Mouse (Mus musculus) limb, embryonic 10.5 days (tissue): ENCODE data around the gene Asb17. TPM values are rescaled to one million over a fixed set of nuclear protein-coding genes. Genes with fewer than 3 reads are reported as not detected.

Source experiments
- DNase-seq: peaks from one replicate; pipeline ENCODE4 v3.0.0-alpha.2; 2017; ENCODE audit warnings: low spot score
- H3K27ac ChIP-seq: fragments of 300-500 bp; sonication (generic); 2 replicates; pipeline ENCODE4 v1.5.1; 2016; ENCODE audit warnings: mild to moderate bottlenecking
- H3K27me3 ChIP-seq: fragments of 300-500 bp; sonication (generic); 2 replicates; pipeline ENCODE4 v1.6.1; 2016; ENCODE audit warnings: low read depth, mild to moderate bottlenecking; ENCODE audit not compliant: poor library complexity, severe bottlenecking
- H3K36me3 ChIP-seq: fragments of 300-500 bp; sonication (generic); 2 replicates; pipeline ENCODE4 v1.6.1; 2016; ENCODE audit warnings: mild to moderate bottlenecking, moderate library complexity
- H3K4me1 ChIP-seq: fragments of 300-500 bp; sonication (generic); 2 replicates; pipeline ENCODE4 v1.6.1; 2016
- H3K4me3 ChIP-seq: fragments of 300-500 bp; sonication (generic); 2 replicates; pipeline ENCODE4 v1.5.1; 2016; ENCODE audit warnings: mild to moderate bottlenecking, moderate library complexity
- H3K9me3 ChIP-seq: fragments of 300-500 bp; sonication (generic); replicated peaks from 2 replicates; pipeline ENCODE4 v1.6.1; 2016; ENCODE audit warnings: mild to moderate bottlenecking
- WGBS: fragments of 180-500 bp; shearing (Covaris S2); methylation state at CpG from one replicate; pipeline ENCODE4 v1.1.7; 2016; 5-methylcytosine and 5-hydroxymethylcytosine counted together
- polyA plus RNA-seq: library from polyadenylated mRNA; unstranded; fragments of >200 nt; fragmentation: Nextera tagmentation; extraction: Ambion mirVana; gene quantifications from 2 replicates; pipeline ENCODE4 v1.2.1, GENCODE M21; 2016

Gene Asb17
- polyA plus RNA-seq, 1 experiment from 2014 or later, result 0.31 TPM

DNA sequence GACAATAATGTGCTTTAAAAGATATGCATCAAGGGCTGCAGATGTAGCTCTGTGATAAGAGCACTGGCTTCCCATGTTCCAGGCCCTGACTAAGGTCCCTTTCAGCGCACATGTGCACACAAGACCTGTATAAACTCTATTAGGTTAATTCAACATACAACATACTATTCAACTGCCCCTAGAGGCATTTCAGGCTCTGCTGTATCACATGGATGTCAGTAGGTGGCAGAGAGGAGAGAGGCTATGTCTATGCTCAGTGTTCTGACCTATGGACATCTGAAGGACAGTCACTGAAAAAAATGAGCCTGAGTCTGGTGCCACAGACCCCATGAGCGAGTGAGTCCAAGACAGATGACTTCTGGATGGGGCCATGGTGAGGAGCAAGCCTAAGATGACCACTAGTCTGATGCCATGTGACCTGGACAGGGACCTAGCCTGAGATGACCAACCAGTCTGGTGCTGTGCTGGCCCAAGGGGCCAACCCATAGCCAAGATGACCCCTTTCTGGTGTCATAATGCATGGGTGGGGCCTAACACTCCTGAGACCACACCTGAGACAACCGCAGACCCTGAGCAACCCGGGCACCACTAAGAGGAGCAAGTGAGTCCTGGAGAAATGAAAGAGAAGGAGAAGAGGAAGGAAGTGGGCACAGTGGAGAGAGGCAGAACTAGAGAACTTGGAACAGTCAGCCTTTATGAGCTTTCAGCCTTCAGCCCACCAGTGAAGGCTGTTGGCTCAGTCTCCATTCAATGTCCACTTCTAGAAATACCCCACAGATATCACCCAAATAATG lies 20.8 kb downstream of the Asb17 start:
- H3K27me3 ChIP-seq, result no peaks in the 10 kb centered on the region
- no peak for DNase-seq
- WGBS, result 90% methylated on average over 4 of the region's 4 CpGs

DNA sequence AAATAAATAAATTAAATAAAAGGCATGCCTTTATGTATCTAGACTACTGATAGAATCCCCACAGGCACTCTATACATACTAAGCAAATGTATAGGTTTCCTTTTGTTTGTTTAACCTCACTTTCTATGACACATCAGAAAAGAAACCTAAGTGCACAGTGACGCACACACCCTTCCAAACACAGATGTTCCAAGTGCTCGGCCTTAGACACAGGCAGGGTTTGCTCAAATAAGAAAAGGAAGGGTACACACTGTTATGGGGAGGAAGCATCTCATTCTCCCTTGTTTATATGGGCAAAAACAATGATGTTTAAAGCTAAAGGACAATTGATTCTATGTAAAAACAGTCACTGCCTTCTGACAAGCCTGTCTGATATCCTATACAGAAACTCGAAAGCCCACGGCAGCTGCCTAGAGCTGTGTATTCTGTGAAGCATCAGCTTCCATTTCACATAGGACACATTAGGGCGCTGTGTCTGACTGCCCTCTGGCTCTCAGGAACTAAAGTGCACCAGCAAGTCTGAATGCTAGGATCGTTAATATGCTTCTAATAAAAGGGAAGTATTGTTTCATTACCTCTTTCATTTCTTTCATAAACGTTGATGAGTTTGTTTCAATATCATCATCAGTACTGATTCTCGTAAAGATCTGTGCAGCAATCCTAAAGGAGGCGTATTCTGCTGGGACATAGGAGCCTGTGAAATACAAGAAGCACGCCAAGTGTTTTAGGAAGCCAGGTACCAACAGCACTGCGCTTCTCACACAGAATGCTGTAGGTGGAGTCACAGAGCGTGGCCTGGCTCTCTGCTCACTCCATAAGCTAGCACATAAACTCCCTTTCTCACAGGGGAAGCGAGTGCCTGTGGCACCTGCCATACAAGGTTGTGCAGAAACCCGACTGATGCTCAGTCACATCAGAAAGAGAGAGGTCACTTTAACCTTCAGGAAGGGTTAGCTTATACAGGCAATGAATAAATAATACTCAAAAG lies 23.4 kb downstream of the Asb17 start:
- H3K36me3 ChIP-seq, result no peaks in the 10 kb centered on the region
- no peaks in the 10 kb centered on the region for H3K27me3 ChIP-seq
- no peak for DNase-seq
- H3K27ac ChIP-seq, result no peak overlapping the region
- H3K9me3 ChIP-seq, result no peaks in the 10 kb centered on the region
- WGBS, result 78% methylated on average over 14 of the region's 14 CpGs
- H3K4me1 ChIP-seq, result no peaks in the 10 kb centered on the region
- no peak overlapping the region for H3K4me3 ChIP-seq

More for the DNA sequence above, 20.8 kb downstream of the Asb17 start:
- no peak overlapping the region for H3K4me3 ChIP-seq
- H3K36me3 ChIP-seq, result no peaks in the 10 kb centered on the region
- no peaks in the 10 kb centered on the region for H3K9me3 ChIP-seq
- H3K4me1 ChIP-seq, result no peaks in the 10 kb centered on the region
- H3K27ac ChIP-seq, result no peak overlapping the region

DNA sequence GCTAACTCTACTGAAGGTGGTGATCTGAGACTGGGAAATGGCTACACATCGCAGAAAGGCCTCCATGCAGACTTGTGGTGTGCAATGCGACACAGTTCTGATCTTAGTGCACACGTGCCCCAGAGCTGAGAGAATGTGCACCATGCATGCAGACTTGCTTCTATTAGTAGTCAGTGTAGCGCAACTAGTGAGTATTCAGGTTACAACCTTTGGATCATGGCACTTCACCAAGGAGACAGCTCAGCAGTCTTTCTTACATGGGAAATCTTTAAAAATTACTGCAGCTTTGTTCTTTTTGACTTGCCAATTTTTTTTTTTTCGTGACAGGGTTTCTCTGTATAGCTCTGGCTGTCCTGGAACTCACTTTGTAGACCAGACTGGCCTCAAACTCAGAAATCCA lies 27.4 kb downstream of the Asb17 start:
- Histone ChIP-seq H3K27me3 (no peaks in the 10 kb centered on the region), H3K4me3 (no peak overlapping the region), H3K36me3 (no peaks in the 10 kb centered on the region), H3K9me3 (no peaks in the 10 kb centered on the region), H3K27ac (no peak overlapping the region), H3K4me1 (no peaks in the 10 kb centered on the region)
- 84% methylated on average over 5 of the region's 5 CpGs for WGBS
- no peak for DNase-seq

DNA sequence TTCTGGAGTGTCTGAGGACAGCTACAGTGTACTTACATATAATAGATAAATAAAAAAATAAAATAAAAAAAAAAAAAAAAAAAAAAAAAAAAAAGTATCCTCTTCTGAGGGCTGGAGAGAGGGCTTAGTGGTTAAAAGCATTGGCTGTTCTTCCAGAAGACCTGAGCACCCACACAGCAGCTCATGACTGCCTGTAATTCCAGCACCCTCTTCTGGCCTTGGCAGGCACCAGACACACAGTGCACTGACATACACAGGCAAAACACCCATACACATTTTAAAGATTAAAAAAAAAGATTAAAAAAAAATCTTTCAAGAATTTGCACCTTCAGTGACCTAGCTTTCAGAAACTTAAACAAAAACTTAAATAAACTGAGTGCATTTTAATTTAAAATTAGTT lies 42.3 kb downstream of the Asb17 start:
- 0 out of 2 replicates have a peak, but pooled peaks cover 4% of the 10 kb centered on the region for H3K4me1 ChIP-seq
- H3K9me3 ChIP-seq, result no peaks in the 10 kb centered on the region
- no peaks in the 10 kb centered on the region for H3K27me3 ChIP-seq
- no peak for DNase-seq
- no peak overlapping the region for H3K27ac ChIP-seq
- no peak overlapping the region for H3K4me3 ChIP-seq
- H3K36me3 ChIP-seq, result no peaks in the 10 kb centered on the region

DNA sequence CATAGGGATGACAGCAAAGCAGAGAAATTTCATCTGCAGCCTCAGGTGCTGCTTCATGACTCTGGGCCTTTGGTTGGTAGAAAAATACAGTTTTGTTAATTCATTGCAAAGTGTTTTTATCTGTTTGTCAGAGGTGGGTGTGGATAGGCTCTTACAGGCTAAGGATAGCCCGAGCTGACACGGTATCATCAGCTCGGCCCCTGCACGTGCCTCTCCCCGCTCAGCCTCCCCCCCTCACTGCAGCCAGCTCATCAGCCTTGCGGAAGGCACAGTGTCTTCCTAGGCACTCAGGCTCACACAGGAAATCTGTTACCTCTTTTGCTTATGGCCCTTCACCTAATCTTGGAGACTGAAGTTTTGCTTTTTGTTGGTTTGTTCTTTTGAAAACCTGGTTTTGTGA lies 44.1 kb downstream of the Asb17 start:
- 71% methylated on average over 6 of the region's 6 CpGs for WGBS
- Histone ChIP-seq H3K9me3 (no peaks in the 10 kb centered on the region), H3K27ac (no peak overlapping the region), H3K4me1 (0 out of 2 replicates have a peak, but pooled peaks cover 4% of the 10 kb centered on the region), H3K36me3 (no peaks in the 10 kb centered on the region), H3K27me3 (no peaks in the 10 kb centered on the region), H3K4me3 (no peak overlapping the region)
- no peak for DNase-seq

DNA sequence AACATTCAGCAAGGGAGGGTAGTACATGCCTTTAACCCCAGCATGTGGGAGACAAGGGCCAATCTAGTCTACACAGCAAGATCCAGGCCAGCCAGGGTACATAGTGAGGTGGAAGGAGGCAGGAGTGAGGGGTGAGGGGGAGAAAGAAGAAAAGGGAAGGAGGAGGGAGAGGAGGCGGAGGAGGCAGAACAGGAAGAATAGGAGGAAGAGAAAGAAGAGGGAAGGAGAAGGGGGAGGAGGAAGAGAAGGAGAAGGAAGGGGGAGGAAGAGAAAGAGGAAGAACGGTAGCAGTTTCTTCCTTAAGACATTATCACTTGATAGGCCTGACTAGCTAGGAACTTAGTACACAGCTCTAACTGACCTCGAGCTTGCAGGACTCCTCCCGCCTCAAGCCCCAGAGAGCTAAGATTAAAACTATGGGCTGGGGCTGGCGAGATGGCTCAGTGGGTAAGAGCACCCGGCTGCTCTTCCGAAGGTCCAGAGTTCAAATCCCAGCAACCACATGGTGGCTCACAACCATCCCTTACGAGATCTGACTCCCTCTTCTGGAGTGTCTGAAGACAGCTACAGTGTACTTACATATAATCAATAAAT lies 45.3 kb downstream of the Asb17 start:
- no peak overlapping the region for H3K27ac ChIP-seq
- WGBS, result 82% methylated on average over 7 of the region's 8 CpGs
- no peak overlapping the region for H3K4me3 ChIP-seq
- H3K36me3 ChIP-seq, result no peaks in the 10 kb centered on the region
- DNase-seq, result no peak
- 0 out of 2 replicates have a peak, but pooled peaks cover 4% of the 10 kb centered on the region for H3K4me1 ChIP-seq
- no peaks in the 10 kb centered on the region for H3K9me3 ChIP-seq
- H3K27me3 ChIP-seq, result no peaks in the 10 kb centered on the region

DNA sequence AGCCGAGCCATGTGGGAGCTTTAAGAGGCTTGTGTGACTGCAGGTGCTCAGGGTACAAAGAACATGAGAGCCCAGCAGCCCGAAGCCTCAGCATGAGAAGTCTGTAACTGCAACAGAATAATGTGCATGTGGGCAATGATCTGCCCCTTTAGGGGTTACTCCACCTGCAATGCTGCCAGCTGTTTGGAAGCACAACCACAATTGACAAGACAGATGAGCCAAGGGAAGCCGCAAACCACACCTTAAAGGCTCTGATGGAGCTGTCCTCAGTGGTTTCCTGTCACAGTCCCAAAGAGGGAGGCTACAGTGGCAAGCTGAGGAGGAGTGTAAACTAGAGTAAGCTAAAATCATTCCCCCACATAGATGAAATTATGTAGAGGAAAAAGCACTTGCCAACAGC lies 51.4 kb downstream of the Asb17 start:
- H3K4me3 ChIP-seq, result no peak overlapping the region
- H3K4me1 ChIP-seq, result no peaks in the 10 kb centered on the region
- 79% methylated on average over 3 of the region's 3 CpGs for WGBS
- no peak for DNase-seq
- no peaks in the 10 kb centered on the region for H3K9me3 ChIP-seq
- H3K36me3 ChIP-seq, result no peaks in the 10 kb centered on the region
- H3K27me3 ChIP-seq, result no peaks in the 10 kb centered on the region
- H3K27ac ChIP-seq, result no peak overlapping the region

DNA sequence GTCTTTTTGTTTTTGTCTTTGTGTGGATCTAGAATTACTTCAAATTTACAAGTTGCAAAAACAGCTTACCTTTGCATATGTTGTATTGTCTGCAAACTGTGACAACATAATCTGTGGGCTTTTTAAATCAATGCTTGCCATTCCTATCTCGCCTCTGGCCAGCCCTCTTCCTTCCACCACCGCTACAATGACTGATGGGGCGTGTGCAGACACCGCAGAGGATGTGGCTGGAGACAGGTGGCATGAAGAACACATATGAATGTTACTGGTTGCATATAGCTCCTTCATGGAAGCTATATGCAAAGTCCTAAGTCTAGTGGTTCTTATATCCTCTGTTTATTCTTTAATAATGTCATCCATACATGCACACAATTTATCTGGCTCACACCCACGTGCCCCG lies 53.2 kb downstream of the Asb17 start:
- no peaks in the 10 kb centered on the region for H3K36me3 ChIP-seq
- H3K9me3 ChIP-seq, result no peaks in the 10 kb centered on the region
- H3K4me1 ChIP-seq, result no peaks in the 10 kb centered on the region
- H3K27ac ChIP-seq, result no peak overlapping the region
- no peak for DNase-seq
- no peak overlapping the region for H3K4me3 ChIP-seq
- WGBS, result 77% methylated on average over 6 of the region's 6 CpGs
- H3K27me3 ChIP-seq, result no peaks in the 10 kb centered on the region

DNA sequence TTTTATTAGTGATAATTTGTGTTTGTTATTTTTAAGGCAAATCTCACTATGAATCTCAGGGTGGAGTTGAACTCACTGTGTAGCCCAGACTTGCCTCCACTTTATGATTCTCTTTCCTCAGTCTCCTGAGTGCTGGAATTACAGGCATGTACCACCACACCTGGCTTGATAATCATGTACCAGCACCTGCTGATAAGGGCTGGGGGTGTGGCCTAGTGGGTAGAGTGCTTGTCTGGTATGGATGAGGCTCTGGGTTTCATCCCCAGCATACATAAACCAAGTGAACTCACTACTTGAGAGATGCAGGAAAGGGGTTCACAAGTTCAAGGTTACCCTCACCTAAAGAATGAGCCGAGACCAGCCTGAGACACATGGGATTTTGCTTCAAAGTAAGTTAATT lies 57.9 kb downstream of the Asb17 start:
- H3K27ac ChIP-seq, result no peak overlapping the region
- WGBS, result 87% methylated on average over 1 of the region's 1 CpGs
- no peaks in the 10 kb centered on the region for H3K9me3 ChIP-seq
- H3K4me3 ChIP-seq, result no peak overlapping the region
- peaks cover 38% of the 10 kb centered on the region for H3K36me3 ChIP-seq
- H3K27me3 ChIP-seq, result no peaks in the 10 kb centered on the region
- H3K4me1 ChIP-seq, result peaks cover 4% of the 10 kb centered on the region; the same call in 1 of the 2 replicates
- DNase-seq, result no peak

DNA sequence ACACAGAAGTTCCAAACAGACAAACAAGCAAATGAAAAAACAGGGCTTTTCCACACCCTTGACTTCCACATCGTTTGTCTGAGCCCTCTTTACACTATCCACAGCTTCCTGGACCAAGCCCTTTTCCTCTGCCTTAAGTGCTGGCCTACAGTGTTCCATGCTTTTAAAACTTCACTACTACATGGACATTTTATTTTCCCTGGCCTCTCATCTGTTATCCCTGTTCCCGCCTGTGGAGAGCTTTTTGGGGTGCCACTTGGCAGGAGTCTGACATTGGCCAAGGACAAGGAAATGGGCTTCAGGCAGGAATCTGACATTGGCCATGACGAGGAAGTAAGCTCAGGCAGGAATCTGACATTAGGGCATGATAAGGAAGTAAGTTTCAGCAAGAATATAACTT lies 58.6 kb downstream of the Asb17 start:
- no peaks in the 10 kb centered on the region for H3K27me3 ChIP-seq
- no peak overlapping the region for H3K4me3 ChIP-seq
- no peaks in the 10 kb centered on the region for H3K9me3 ChIP-seq
- peaks cover 4% of the 10 kb centered on the region; the same call in 1 of the 2 replicates for H3K4me1 ChIP-seq
- peaks cover 45% of the 10 kb centered on the region for H3K36me3 ChIP-seq
- no peak for DNase-seq
- no peak overlapping the region for H3K27ac ChIP-seq
- WGBS, result 72% methylated on average over 3 of the region's 3 CpGs

DNA sequence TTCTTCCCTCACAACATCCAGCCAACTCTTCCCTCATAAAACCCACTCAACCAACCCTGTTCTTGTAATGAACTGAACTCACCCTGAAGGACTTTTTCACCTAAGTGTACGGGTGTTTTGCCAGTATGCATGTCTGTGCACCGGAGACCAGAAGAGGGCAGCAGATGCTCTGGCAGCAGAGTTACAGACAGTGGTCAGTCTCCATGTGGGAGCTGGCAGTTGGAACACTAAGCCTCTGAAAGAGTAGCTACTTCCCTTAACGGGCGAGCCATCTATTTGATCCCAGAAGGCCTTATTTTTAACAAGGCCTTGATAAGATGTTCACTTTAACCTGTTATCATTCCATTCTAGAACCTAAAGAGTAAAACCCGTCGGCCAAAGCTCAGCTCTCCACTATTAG lies 60.6 kb downstream of the Asb17 start:
- Histone ChIP-seq H3K9me3 (no peaks in the 10 kb centered on the region), H3K4me1 (peaks cover 14% of the 10 kb centered on the region), H3K4me3 (no peak overlapping the region), H3K36me3 (peaks cover 65% of the 10 kb centered on the region), H3K27me3 (no peaks in the 10 kb centered on the region), H3K27ac (no peak overlapping the region)
- WGBS, result 71% methylated on average over 6 of the region's 6 CpGs
- peak; percentile 43 for DNase-seq
